Mouse (Mus musculus) layer of hippocampus, adult 9-11 months (tissue): ENCODE measurements around the gene Meiob.

ENCODE experiments used
- DNase-seq: peaks from one replicate; pipeline ENCODE4 v3.0.0; 2022

Gene Meiob

DNA sequence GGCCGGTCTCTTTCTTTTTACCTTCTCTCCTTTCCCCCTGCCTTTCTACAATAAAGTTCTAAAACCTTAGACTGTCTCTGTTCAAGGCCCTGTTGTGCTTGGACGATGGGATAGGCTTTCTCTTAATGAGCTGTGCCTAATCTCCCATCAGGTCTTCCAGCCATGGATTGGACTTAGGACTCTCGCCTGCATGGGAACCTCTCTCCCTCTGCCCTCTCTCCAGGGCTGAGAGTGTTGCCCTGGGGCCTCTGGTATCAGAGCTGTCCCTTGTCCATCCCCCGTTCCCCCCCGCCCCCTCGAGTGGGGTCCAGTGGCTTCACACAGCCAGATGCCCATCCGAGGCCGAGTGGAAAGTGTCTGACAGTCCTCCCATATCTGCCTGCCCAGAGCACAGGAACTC lies 70.9 kb downstream of the Meiob start:
- no peak for DNase-seq

GRCm38 (mm10) chr17:24877336-24878116 lies 73.4 kb downstream of the Meiob start:
- DNase-seq, result no peak

GRCm38 (mm10) chr17:24878117-24878397 lies 74.0 kb downstream of the Meiob start:
- DNase-seq, result no peak

DNA sequence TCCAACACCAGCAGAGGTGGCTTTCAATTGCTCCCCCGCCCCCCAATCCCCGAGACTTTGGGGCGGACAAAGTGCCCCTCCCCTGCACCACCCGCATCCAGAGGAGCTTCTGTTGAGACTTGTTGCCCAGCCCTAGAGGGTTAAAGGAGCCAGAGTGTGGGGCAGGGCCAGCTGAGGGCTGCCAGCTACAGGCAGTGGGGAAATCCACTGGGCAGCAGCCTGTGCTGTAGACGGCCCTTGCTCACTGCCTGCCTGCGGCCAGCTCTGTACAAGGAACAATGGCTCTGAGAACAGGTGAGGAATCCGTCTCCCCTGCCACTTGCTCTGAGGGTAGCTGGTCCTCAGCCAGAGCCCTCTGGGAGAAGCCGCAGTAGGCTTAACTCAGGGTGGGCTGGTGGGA lies 74.4 kb downstream of the Meiob start:
- DNase-seq, result no peak

DNA sequence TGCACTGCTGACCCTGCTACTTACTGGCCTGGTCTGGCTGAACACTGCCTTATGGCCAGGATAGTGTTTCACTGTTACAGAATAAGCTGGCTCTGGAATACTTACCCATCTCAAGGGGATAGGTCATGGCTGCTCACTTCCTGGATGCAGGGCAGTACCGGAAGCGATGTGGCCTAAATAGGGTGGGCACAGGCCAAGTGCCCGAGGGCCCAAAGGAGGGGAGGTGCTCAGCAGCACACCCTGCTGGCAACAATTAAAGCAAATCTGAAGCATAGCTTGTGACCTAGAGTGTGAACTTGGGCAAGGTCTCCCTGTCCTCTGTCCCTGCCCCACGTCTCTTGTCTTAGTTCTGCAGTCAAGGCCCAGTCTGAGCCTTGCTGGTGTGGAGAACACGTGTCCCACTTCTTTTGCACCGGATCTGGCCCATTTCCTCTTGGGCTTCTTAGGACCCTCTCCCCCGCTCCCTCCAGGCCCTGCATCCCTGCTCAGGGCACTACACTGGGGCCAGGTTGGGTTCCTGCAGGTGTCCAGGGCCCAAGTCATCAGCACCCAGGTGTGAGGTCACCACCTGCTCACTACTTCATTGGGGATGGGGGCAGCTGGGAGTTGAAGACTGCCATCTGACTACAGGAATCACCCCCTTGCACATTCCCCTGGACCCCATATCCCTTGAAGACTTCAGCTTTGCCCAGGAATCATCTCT lies 77.8 kb downstream of the Meiob start:
- DNase-seq, result no peak

DNA sequence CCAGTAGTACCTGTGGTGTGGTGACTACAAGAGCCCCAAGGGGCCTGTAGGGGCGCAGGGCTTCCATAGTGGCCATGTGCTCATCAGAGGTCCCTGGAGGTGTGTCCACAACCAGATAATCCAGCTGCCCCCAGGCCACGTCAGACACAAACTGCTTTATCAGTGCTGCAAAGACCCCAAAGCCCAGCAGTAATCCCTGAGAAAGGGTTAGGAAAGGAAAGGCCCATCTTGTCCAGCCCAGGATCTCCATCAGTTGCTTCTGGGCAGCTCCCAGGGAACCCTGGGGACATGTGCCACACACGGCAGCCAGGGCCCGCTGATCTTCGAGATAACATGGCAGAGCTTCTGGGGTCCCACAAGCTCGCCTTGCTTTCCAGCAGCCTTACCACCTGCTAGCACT lies 80.3 kb downstream of the Meiob start:
- DNase-seq, result no peak

DNA sequence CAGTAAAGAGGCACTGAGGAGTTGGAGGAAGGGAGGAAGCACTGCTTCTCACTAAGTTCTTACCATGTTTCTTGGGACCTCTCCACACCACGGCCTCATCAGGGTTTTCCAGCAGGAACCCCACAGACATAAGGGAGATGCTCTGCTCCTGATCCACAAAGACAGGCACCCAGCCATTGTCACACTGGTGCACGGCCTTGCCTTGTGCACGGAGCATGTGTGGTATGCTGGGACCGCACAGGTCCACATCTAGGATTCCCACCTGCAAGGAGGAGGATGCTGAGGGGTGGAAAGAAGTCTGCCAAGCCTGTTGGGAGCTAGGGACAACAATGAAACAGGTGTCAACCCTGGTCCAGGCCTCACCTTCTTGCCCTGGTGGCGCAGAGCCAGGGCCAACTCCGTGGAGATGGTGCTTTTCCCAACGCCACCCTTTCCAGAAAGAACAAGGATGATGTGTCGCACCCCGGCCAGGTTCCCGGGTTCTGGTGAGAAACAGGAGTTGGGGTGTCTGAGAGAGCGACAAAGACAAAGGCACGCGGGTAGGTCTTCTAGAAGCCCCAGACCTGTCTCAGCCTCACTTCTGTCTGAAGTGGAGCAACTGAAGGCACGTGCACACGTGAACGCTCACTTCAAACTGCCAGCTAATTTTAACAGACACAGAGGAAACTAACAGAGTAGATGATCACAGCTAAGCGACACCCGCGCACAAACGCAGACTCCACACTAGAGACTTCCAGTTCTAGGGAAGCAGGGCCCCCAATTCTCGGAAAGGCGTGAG lies 81.5 kb downstream of the Meiob start:
- no peak for DNase-seq

- DNase-seq, result peak; percentile 100
These were observed 82.2 kb downstream of the Meiob start, which contains the start of the genes Nubp2 and Spsb3 for GRCm38 (mm10) chr17:24886134-24886931. TSS of gene Nubp2 (minus strand) at chr17:24886349. TSS of gene Spsb3 (plus strand) at chr17:24886643.

DNA sequence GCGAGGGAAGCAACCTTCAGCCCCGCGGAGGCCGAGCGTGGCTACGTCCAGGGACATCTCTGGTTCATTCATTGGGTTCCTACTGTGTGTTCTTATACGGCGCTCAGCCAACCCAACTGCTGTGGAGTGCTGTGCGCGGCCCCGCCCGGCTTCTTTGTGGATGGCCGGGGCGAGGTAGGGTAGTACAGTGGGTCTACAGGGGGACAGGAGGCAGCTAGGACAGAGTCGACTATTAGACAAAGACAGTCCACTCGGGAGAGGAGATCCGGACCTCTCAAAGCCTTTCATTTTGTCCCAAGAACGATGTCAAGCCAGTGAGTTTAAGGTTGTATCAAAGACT lies 82.8 kb downstream of the Meiob start:
- no peak for DNase-seq

DNA sequence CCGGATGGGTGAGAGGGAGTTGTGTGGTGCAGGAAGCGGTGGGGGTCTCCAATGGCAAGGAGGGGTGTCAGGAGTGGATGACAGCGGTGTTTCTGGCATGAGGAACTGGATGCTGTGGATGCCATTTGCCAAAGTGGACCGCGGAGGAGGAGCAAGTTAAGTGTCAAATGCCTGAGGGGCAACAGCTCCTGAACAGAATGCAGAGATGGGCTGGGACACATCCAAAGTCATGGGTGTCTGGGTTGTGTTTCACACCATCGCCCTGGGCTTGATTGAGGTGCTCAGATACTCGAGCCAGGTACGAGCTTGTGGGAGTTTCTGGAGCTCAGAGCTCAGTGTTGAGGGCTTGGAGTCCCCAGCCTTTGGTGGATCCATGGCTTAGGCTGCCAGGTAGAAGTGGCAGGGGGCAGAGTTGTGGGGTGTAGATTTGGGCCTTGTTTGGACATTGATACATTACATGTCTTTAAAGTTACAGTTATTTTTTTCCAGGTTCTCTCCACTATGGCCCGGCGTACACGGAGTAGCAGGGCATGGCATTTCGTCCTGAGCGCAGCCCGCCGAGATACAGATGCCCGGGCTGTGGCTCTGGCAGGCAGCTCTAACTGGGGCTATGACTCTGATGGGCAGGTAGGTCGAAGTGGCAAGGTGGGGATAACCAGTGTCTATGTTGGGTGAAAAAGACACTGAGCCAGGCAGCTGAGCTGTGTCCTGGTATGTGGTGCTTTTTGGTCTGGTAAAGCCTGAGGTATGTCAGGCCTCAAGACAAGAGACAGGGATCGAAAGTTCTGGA lies 83.4 kb downstream of the Meiob start:
- no peak for DNase-seq

GRCm38 (mm10) chr17:24888862-24889261 lies 84.8 kb downstream of the Meiob start:
- DNase-seq, result no peak
